Mouse (Mus musculus) heart, embryonic 16.5 days (tissue): Measurements from ENCODE around the gene Casz1. TPM values are rescaled to one million over a fixed set of nuclear protein-coding genes. Genes with fewer than 3 reads are reported as not detected.
A peak's percentile ranks its signal among the peaks of the same experiment; 100 is the strongest.

Experiments used
- ATAC-seq: fragments of 200-750 bp; cut with Nextera tagmentation; replicated peaks from 2 replicates; pipeline ENCODE4 v1.8.0; 2017; ENCODE audit warnings: moderate number of reproducible peaks; ENCODE audit not compliant: insufficient read depth, low FRiP score; ENCODE audit errors: extremely low read depth
- H3K27ac ChIP-seq: fragments of 300-500 bp; sonication (generic); 2 replicates; pipeline ENCODE4 v1.5.1; 2014; ENCODE audit warnings: mild to moderate bottlenecking, low read length, control low read depth, moderate library complexity
- H3K27me3 ChIP-seq: fragments of 300-500 bp; sonication (generic); 2 replicates; pipeline ENCODE4 v1.6.1; 2014; ENCODE audit warnings: low read length, mixed read lengths; ENCODE audit not compliant: control insufficient read depth, insufficient read depth
- H3K36me3 ChIP-seq: fragments of 300-500 bp; sonication (generic); 2 replicates; pipeline ENCODE4 v1.6.1; 2014; ENCODE audit not compliant: control insufficient read depth, insufficient read depth
- H3K4me1 ChIP-seq: fragments of 300-500 bp; sonication (generic); 2 replicates; pipeline ENCODE4 v1.6.1; 2014; ENCODE audit warnings: low read length, mixed read lengths; ENCODE audit not compliant: control insufficient read depth, insufficient read depth
- H3K4me2 ChIP-seq: fragments of 300-500 bp; sonication (generic); 2 replicates; pipeline ENCODE4 v1.6.1; 2014; ENCODE audit warnings: low read depth, mild to moderate bottlenecking, control low read depth, low read length
- H3K4me3 ChIP-seq: fragments of 300-500 bp; sonication (generic); 2 replicates; pipeline ENCODE4 v1.5.1; 2014; ENCODE audit warnings: mild to moderate bottlenecking, control low read depth, low read length
- H3K9ac ChIP-seq: fragments of 300-500 bp; sonication (generic); 2 replicates; pipeline ENCODE4 v1.6.1; 2014; ENCODE audit warnings: low read length, control low read depth
- H3K9me3 ChIP-seq: fragments of 300-500 bp; sonication (generic); replicated peaks from 2 replicates; pipeline ENCODE4 v1.6.1; 2016; ENCODE audit warnings: low read length; ENCODE audit not compliant: control insufficient read depth
- WGBS: fragments of 180-500 bp; shearing (Covaris S2); extraction: QIAGEN DNeasy Blood & Tissue Kit; methylation state at CpG from one replicate; pipeline ENCODE4 v1.1.7; 2014; 5-methylcytosine and 5-hydroxymethylcytosine counted together
- polyA plus RNA-seq: library from polyadenylated mRNA; unstranded; fragments of >200 nt; fragmentation: Nextera tagmentation; extraction: Ambion mirVana; gene quantifications from 2 replicates; pipeline ENCODE4 v1.2.1, GENCODE M21; 2015

Gene Casz1
- polyA plus RNA-seq, 1 experiment from 2014 or later, result 22.4 TPM

- no peaks in the 10 kb centered on the region for H3K27me3 ChIP-seq
- no peaks in the 10 kb centered on the region for H3K36me3 ChIP-seq
- H3K27ac ChIP-seq, result peak overlapping the region; percentile 93
- peaks cover 91% of the 10 kb centered on the region for H3K4me1 ChIP-seq
- ATAC-seq, result no peak
- H3K9ac ChIP-seq, result peak overlapping the region; percentile 65
- H3K4me2 ChIP-seq, result no peak overlapping the region; the same call in 1 of the 2 replicates
- no peak overlapping the region for H3K4me3 ChIP-seq
- no peaks in the 10 kb centered on the region for H3K9me3 ChIP-seq
- WGBS, result 63% methylated on average over 11 of the region's 11 CpGs
These were observed 104.0 kb downstream of the Casz1 start for GRCm38 (mm10) chr4:148908214-148908681.

DNA sequence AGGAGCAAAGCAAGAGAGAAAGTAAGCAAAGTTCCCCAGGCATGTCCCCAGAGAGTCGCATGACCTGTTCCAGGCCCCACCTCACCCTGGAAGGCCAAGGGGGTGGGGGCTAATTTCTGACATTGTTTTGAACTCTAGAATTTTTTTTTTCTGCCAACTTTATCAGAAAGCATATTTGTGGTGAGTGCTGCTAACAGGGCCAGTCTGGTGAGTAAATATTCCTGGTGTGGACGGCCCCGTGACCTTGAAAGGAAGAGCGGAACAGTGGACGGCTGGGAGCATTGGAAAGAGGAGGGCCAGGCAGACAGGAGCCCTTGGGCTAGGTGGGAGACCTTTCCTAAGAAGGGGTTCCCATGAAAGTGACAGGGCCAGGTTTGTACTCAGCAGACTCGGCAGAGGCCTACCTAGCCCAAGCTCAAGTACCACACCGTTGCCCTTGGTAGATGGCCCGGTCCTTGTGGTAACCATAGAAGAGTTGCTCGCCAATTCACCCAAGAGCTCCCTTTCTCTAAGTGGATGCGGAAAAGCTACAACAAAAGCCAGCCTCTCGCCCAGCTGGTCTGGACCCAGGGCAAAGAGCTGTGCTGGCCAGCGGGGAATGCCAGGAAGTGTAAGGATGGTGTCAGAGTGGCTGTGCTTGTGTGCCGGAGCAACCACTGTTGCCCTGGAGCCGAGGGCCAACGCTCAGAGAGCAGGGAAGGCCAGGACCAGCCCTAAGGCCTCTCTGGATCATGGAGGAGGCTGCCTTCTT lies 104.7 kb downstream of the Casz1 start:
- peak overlapping the region; percentile 93 for H3K27ac ChIP-seq
- H3K4me2 ChIP-seq, result peak overlapping the region; percentile 39
- peaks cover 91% of the 10 kb centered on the region for H3K4me1 ChIP-seq
- no peak for ATAC-seq
- H3K36me3 ChIP-seq, result no peaks in the 10 kb centered on the region
- H3K9ac ChIP-seq, result peak overlapping the region; percentile 65
- no peaks in the 10 kb centered on the region for H3K27me3 ChIP-seq
- H3K4me3 ChIP-seq, result no peak overlapping the region
- no peaks in the 10 kb centered on the region for H3K9me3 ChIP-seq
- 52% methylated on average over 15 of the region's 15 CpGs for WGBS

GRCm38 (mm10) chr4:148909566-148909965 lies 105.3 kb downstream of the Casz1 start:
- peak overlapping the region; percentile 93 for H3K27ac ChIP-seq
- H3K36me3 ChIP-seq, result no peaks in the 10 kb centered on the region
- H3K9ac ChIP-seq, result peak overlapping the region; percentile 65
- peak overlapping the region; percentile 39 for H3K4me2 ChIP-seq
- no peaks in the 10 kb centered on the region for H3K9me3 ChIP-seq
- 52% methylated on average over 11 of the region's 11 CpGs for WGBS
- no peak overlapping the region for H3K4me3 ChIP-seq
- H3K4me1 ChIP-seq, result peaks cover 89% of the 10 kb centered on the region
- ATAC-seq, result no peak
- H3K27me3 ChIP-seq, result no peaks in the 10 kb centered on the region

DNA sequence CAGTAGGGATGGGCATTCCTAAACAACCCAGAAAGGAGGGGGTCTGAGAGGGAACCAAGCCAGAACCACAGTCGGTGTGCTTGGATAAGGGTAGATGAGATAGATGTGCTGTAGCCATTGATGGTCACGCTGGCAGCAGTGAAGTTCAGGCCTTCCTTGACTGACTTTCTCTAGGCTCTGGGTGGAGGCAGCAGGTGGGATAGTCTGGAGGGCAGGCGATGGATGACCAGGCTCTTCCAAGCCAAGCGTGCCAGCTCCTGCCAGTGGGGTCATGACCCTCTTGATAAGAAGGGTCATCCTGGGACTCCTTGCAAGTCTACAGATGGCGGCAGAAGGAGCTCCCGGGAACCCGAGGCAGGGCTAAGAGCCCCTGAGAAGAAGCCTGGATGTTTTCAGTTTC lies 107.9 kb downstream of the Casz1 start:
- H3K9ac ChIP-seq, result peak overlapping the region; percentile 23; the same call in 1 of the 2 replicates
- H3K4me3 ChIP-seq, result no peak overlapping the region
- no peaks in the 10 kb centered on the region for H3K36me3 ChIP-seq
- H3K4me1 ChIP-seq, result peaks cover 73% of the 10 kb centered on the region
- H3K9me3 ChIP-seq, result no peaks in the 10 kb centered on the region
- 27% methylated on average over 7 of the region's 7 CpGs for WGBS
- H3K27me3 ChIP-seq, result no peaks in the 10 kb centered on the region
- H3K4me2 ChIP-seq, result peak overlapping the region; percentile 10; the same call in 1 of the 2 replicates
- ATAC-seq, result no peak
- peak overlapping the region; percentile 83 for H3K27ac ChIP-seq

DNA sequence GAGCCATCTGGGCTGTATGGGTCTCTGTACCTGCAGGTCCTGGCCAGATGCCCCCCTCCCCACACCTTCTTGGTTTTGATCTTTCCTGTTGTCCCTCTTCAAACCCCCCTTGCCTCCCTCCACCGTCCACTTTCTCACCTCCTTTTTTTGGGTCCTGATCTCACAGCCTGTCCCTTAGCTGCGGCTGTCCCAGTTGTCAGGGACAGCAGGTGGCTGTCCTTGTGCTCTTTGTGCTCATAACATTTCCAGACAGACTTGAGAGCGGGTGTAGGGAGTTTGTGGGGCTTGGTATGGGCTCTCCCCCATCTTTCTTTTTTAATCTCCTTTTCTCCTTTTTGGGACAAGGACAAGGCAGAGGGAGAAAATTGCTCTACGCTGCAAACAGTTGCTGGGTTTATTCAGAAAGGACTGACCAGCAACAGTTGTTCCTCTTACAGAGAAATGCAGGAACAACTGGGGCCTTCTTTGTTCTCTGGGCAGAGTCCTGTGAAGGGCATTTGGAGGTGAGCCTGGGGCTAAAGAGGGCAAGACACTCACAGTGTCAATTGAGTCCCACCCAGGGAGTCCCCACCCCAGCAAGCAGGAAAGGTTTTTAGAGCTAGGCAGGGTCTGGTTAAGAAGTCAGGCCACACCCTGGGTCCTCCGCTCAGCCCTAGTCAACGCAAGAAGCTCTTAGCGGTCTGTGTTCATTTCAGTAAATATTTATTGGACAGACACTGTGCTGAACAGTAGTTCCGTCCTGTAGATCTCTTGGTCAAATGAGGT lies 108.8 kb downstream of the Casz1 start:
- H3K36me3 ChIP-seq, result no peaks in the 10 kb centered on the region
- peak overlapping the region; percentile 23 for H3K9ac ChIP-seq
- H3K27ac ChIP-seq, result peak overlapping the region; percentile 83
- H3K4me2 ChIP-seq, result peak overlapping the region; percentile 26; the same call in 1 of the 2 replicates
- no peak overlapping the region for H3K4me3 ChIP-seq
- 51% methylated on average over 8 of the region's 8 CpGs for WGBS
- no peak for ATAC-seq
- no peaks in the 10 kb centered on the region for H3K27me3 ChIP-seq
- H3K4me1 ChIP-seq, result peaks cover 64% of the 10 kb centered on the region
- H3K9me3 ChIP-seq, result no peaks in the 10 kb centered on the region

- no peaks in the 10 kb centered on the region for H3K9me3 ChIP-seq
- ATAC-seq, result peak; percentile 58
- no peak overlapping the region for H3K9ac ChIP-seq
- no peak overlapping the region for H3K4me2 ChIP-seq
- peaks cover 52% of the 10 kb centered on the region for H3K4me1 ChIP-seq
- WGBS, result 43% methylated on average over 10 of the region's 10 CpGs
- H3K4me3 ChIP-seq, result no peak overlapping the region
- H3K27ac ChIP-seq, result peak overlapping the region; percentile 24; the same call in 1 of the 2 replicates
- no peaks in the 10 kb centered on the region for H3K36me3 ChIP-seq
- H3K27me3 ChIP-seq, result no peaks in the 10 kb centered on the region
These were observed 110.8 kb downstream of the Casz1 start for GRCm38 (mm10) chr4:148914863-148915622.

- Histone ChIP-seq H3K4me2 (no peak overlapping the region), H3K9me3 (no peaks in the 10 kb centered on the region), H3K9ac (no peak overlapping the region), H3K27ac (no peak overlapping the region), H3K27me3 (no peaks in the 10 kb centered on the region), H3K4me3 (no peak overlapping the region), H3K36me3 (no peaks in the 10 kb centered on the region), H3K4me1 (peaks cover 48% of the 10 kb centered on the region)
- no peak for ATAC-seq
- WGBS, result 89% methylated on average over 15 of the region's 15 CpGs
These were observed 111.6 kb downstream of the Casz1 start for GRCm38 (mm10) chr4:148915849-148916248.

DNA sequence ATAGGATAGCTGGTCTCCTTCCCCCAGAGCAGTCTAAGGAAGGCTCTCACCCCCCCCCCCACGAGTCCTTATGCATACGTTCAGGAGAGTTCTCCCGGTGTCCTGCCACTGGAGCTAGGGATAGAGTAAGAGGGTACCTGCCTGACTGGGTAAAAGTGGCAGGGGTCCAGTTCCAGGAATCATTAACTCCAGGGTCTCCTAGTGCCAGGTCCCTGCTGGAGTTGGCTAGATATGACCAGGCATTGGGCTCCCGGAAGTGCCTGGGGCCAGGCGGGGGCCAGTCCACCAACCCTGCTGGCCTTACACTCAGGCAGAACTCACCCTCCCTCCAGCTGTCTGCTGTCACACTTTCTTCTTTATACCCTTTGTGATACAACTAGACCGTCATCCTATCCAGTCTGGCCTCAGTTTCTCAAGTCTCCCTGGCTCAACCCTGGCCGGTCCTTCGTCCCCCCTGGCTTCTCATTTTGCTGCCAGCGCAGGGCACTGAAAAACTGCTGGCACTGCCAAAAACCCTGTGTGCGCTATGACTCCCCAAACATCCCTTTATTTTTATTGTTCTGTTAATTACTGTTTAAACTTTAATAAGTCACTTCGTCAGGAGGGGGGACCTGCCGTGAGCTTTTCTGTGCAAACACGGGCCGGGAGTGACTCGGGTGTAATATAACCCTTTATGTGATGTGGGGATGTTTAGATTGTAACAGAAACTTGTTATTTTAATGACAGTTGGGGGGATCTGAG lies 114.6 kb downstream of the Casz1 start:
- no peak overlapping the region for H3K4me3 ChIP-seq
- no peak for ATAC-seq
- WGBS, result 71% methylated on average over 15 of the region's 15 CpGs
- no peak overlapping the region for H3K27ac ChIP-seq
- H3K4me1 ChIP-seq, result peaks cover 44% of the 10 kb centered on the region
- no peak overlapping the region for H3K4me2 ChIP-seq
- no peaks in the 10 kb centered on the region for H3K36me3 ChIP-seq
- no peaks in the 10 kb centered on the region for H3K9me3 ChIP-seq
- 0 out of 2 replicates have a peak, but pooled peaks cover 2% of the 10 kb centered on the region for H3K27me3 ChIP-seq
- no peak overlapping the region for H3K9ac ChIP-seq
